Mouse (Mus musculus): ENCODE results near the gene Mblac2. TPM values are rescaled to one million over a fixed set of nuclear protein-coding genes. Genes with fewer than 3 reads are reported as not detected.

Mblac2 gene
- polyA plus RNA-seq, 1 experiment from 2014 or later, result 5.2 TPM

Other genes with a start within 250 kb of the Mblac2 start
- 0.40 and 0.58 TPM in 2 replicates for gene Adgrv1, start 78.2 kb upstream of the Mblac2 start, polyA plus RNA-seq (2014; fragmentation: Nextera tagmentation; extraction: Ambion mirVana)
- 22.4 and 29.3 TPM in 2 replicates for gene Lysmd3, start 53.7 kb upstream of the Mblac2 start, polyA plus RNA-seq (2014; fragmentation: Nextera tagmentation; extraction: Ambion mirVana)
- 22.9 and 26.3 TPM in 2 replicates for gene Polr3g, start 328 bp upstream of the Mblac2 start, polyA plus RNA-seq (2014; fragmentation: Nextera tagmentation; extraction: Ambion mirVana)
- 247 and 270 TPM in 2 replicates for gene Cetn3, start 71.7 kb downstream of the Mblac2 start, polyA plus RNA-seq (2014; fragmentation: Nextera tagmentation; extraction: Ambion mirVana)